Mouse (Mus musculus) heart, embryonic 16.5 days (tissue): ENCODE data around the gene 2310003L06Rik. TPM values are rescaled to one million over a fixed set of nuclear protein-coding genes. Genes with fewer than 3 reads are reported as not detected.

Experiments
- ATAC-seq: fragments of 200-750 bp; cut with Nextera tagmentation; replicated peaks from 2 replicates; pipeline ENCODE4 v1.8.0; 2017; ENCODE audit warnings: moderate number of reproducible peaks; ENCODE audit not compliant: insufficient read depth, low FRiP score; ENCODE audit errors: extremely low read depth
- H3K27ac ChIP-seq: fragments of 300-500 bp; sonication (generic); 2 replicates; pipeline ENCODE4 v1.5.1; 2014; ENCODE audit warnings: mild to moderate bottlenecking, low read length, control low read depth, moderate library complexity
- H3K27me3 ChIP-seq: fragments of 300-500 bp; sonication (generic); 2 replicates; pipeline ENCODE4 v1.6.1; 2014; ENCODE audit warnings: low read length, mixed read lengths; ENCODE audit not compliant: control insufficient read depth, insufficient read depth
- H3K36me3 ChIP-seq: fragments of 300-500 bp; sonication (generic); 2 replicates; pipeline ENCODE4 v1.6.1; 2014; ENCODE audit not compliant: control insufficient read depth, insufficient read depth
- H3K4me1 ChIP-seq: fragments of 300-500 bp; sonication (generic); 2 replicates; pipeline ENCODE4 v1.6.1; 2014; ENCODE audit warnings: low read length, mixed read lengths; ENCODE audit not compliant: control insufficient read depth, insufficient read depth
- H3K4me2 ChIP-seq: fragments of 300-500 bp; sonication (generic); 2 replicates; pipeline ENCODE4 v1.6.1; 2014; ENCODE audit warnings: low read depth, mild to moderate bottlenecking, control low read depth, low read length
- H3K4me3 ChIP-seq: fragments of 300-500 bp; sonication (generic); 2 replicates; pipeline ENCODE4 v1.5.1; 2014; ENCODE audit warnings: mild to moderate bottlenecking, control low read depth, low read length
- H3K9ac ChIP-seq: fragments of 300-500 bp; sonication (generic); 2 replicates; pipeline ENCODE4 v1.6.1; 2014; ENCODE audit warnings: low read length, control low read depth
- H3K9me3 ChIP-seq: fragments of 300-500 bp; sonication (generic); replicated peaks from 2 replicates; pipeline ENCODE4 v1.6.1; 2016; ENCODE audit warnings: low read length; ENCODE audit not compliant: control insufficient read depth
- WGBS: fragments of 180-500 bp; shearing (Covaris S2); extraction: QIAGEN DNeasy Blood & Tissue Kit; methylation state at CpG from one replicate; pipeline ENCODE4 v1.1.7; 2014; 5-methylcytosine and 5-hydroxymethylcytosine counted together
- polyA plus RNA-seq: library from polyadenylated mRNA; unstranded; fragments of >200 nt; fragmentation: Nextera tagmentation; extraction: Ambion mirVana; gene quantifications from 2 replicates; pipeline ENCODE4 v1.2.1, GENCODE M21; 2015

2310003L06Rik gene
- polyA plus RNA-seq = not detected in 2 replicates

DNA sequence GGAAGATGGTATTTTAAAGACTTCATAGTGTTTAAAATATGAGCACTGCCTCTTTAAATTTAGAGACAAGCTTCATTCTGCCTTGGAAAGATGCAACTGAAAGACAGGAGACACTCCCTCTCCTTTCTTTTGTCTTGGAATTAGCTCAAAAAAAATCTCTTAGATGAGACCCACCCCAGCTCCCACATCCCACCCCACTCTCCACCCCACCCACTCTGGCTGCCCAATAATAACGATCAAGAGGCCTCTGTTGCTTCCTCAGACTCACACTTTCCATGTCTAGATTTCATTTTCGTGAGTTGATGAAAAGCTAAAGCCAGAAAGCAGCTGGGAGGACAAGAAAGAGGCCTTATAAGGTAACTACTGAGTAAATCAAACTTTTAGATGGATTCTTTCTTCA lies at the start of gene 2310003L06Rik, which contains the start of gene Gm28434:
Gene 2310003L06Rik, plus strand, starts transcription at position 259 of the 400 bp plus-strand sequence.
Gene Gm28434, plus strand, starts transcription at position 317 of the 400 bp plus-strand sequence.
- no peaks in the 10 kb centered on the region for H3K36me3 ChIP-seq
- ATAC-seq = no peak
- WGBS = 42% methylated on average over 2 of the region's 2 CpGs

DNA sequence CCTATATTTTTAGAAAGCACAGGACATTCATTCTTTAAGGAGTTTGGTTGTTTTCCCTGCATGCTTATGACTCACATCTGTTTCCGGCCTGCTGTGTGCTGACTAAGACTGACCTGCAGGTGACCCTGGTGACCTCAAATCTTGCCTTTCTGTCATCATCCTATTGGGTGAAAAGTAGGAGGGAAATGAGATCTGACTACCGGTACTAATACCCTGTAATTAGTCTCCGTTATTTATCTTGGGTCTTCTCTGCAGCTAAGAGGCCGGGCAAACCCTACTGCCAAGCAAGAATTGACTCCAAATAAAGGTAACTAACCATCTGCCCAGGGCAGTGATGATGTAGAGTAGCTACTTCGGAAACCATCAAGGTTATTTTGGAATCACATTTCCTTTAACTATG lies 43.9 kb upstream of the 2310003L06Rik start, which contains the start of gene Csn3:
Gene Csn3, plus strand, starts transcription at position 208 of the 400 bp plus-strand sequence.
- H3K27me3 ChIP-seq = no peaks in the 10 kb centered on the region
- no peaks in the 10 kb centered on the region for H3K9me3 ChIP-seq
- no peak for ATAC-seq
- no peak within 1 kb of the TSS for H3K4me2 ChIP-seq
- H3K9ac ChIP-seq = no peak within 1 kb of the TSS
- no peaks in the 10 kb centered on the region for H3K36me3 ChIP-seq
- WGBS = 44% methylated on average over 5 of the region's 5 CpGs
- no peaks in the 10 kb centered on the region for H3K4me1 ChIP-seq
- H3K27ac ChIP-seq = no peak within 1 kb of the TSS
- no peak within 1 kb of the TSS for H3K4me3 ChIP-seq

More for the DNA sequence above, at the start of gene 2310003L06Rik, which contains the start of gene Gm28434:
- H3K4me1 ChIP-seq = no peaks in the 10 kb centered on the region
- H3K27ac ChIP-seq = no peak within 1 kb of the TSS
- no peak within 1 kb of the TSS for H3K4me2 ChIP-seq
- no peaks in the 10 kb centered on the region for H3K9me3 ChIP-seq
- H3K4me3 ChIP-seq = no peak within 1 kb of the TSS
- H3K27me3 ChIP-seq = no peaks in the 10 kb centered on the region
- H3K9ac ChIP-seq = no peak within 1 kb of the TSS

DNA sequence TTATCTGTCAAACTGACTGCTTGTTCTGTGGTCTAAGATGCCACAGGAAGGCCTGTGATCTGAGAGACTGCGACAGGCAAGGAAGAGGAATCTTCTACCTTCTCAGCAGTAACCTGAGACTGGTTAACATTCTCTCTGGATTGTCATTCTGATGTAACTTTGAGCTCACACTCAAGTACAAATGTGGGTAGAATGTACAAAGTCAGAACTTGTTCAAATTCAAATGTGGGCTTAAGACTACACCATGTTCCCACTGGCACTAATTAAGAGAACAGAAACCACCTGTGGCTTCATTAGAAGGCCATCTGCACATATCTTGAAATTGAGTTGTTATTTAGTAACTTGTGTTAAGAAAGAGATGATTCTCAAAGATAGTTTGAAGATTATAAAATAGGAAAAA lies 37.7 kb upstream of the 2310003L06Rik start:
- H3K9ac ChIP-seq = no peak overlapping the region
- no peak overlapping the region for H3K27ac ChIP-seq
- H3K27me3 ChIP-seq = no peaks in the 10 kb centered on the region
- WGBS = 53% methylated on average over 1 of the region's 1 CpGs
- no peaks in the 10 kb centered on the region for H3K9me3 ChIP-seq
- ATAC-seq = no peak
- H3K4me3 ChIP-seq = no peak overlapping the region
- no peak overlapping the region for H3K4me2 ChIP-seq
- H3K36me3 ChIP-seq = no peaks in the 10 kb centered on the region
- H3K4me1 ChIP-seq = no peaks in the 10 kb centered on the region

DNA sequence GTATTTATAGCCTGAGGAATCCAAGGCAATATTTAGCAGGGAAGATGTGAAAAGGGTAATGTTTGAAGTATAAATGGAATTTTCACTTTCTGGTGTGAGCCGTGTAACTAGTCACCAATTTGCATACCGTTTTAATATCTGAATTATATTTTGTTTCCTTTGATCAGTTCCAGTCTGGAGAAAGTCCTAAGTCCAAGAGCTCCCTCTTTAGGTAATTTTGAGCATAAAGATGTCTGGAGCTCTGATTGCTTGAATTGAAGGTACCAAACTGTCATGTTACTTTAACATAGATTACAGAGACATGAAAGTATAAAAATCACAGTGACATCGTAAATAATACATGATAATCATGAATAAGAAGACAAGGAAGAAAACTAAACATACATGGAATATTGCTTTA lies 28.5 kb upstream of the 2310003L06Rik start:
- H3K27me3 ChIP-seq = no peaks in the 10 kb centered on the region
- H3K4me3 ChIP-seq = no peak overlapping the region
- H3K9me3 ChIP-seq = no peaks in the 10 kb centered on the region
- ATAC-seq = no peak
- no peak overlapping the region for H3K4me2 ChIP-seq
- 39% methylated on average over 3 of the region's 3 CpGs for WGBS
- no peaks in the 10 kb centered on the region for H3K4me1 ChIP-seq
- no peak overlapping the region for H3K27ac ChIP-seq
- no peaks in the 10 kb centered on the region for H3K36me3 ChIP-seq
- no peak overlapping the region for H3K9ac ChIP-seq

DNA sequence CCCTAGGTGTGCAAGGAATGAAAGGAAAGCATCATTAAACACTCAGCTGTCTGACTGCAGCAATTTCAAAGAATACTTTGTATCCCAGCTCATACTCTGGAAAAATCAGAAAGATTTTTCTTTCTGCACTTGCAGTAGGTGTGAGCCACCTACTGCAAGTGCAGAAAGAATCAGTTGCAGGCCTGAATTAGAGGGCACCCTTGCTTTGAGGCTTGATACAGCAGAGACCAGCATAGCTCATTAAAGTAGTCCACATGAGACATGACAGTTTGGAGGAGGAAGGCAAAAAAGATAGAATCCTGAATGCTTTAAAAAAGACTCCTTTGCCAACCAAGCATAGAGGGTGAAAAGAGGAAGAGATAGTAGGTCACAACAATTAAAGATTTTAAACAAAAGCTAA lies 26.7 kb upstream of the 2310003L06Rik start:
- no peaks in the 10 kb centered on the region for H3K4me1 ChIP-seq
- H3K9ac ChIP-seq = no peak overlapping the region
- no peak overlapping the region for H3K4me3 ChIP-seq
- ATAC-seq = no peak
- no peaks in the 10 kb centered on the region for H3K36me3 ChIP-seq
- H3K27me3 ChIP-seq = no peaks in the 10 kb centered on the region
- no peak overlapping the region for H3K27ac ChIP-seq
- no peaks in the 10 kb centered on the region for H3K9me3 ChIP-seq
- H3K4me2 ChIP-seq = no peak overlapping the region

DNA sequence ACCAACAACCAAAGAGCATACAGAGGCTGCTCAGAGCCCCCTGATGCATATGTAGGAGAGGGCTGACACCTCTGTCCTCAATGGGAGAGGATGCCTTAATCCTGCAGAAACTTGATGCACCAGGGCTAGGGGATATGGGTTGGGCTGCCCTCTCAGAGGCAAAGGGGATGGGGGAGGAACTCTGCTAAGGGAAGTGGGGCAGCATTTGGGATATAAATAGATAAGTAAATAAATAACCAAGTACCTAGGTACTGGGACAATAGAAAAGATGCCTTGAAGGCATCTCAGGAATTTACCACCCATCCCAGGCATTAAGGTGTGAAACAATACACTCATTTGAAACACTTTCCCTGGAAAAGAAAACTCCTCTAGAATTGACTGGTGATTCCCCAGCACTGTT lies 17.4 kb upstream of the 2310003L06Rik start:
- no peaks in the 10 kb centered on the region for H3K4me1 ChIP-seq
- no peak overlapping the region for H3K27ac ChIP-seq
- no peak overlapping the region for H3K9ac ChIP-seq
- ATAC-seq = no peak
- no peaks in the 10 kb centered on the region for H3K9me3 ChIP-seq
- H3K4me3 ChIP-seq = no peak overlapping the region
- H3K36me3 ChIP-seq = no peaks in the 10 kb centered on the region
- H3K4me2 ChIP-seq = no peak overlapping the region
- H3K27me3 ChIP-seq = no peaks in the 10 kb centered on the region

DNA sequence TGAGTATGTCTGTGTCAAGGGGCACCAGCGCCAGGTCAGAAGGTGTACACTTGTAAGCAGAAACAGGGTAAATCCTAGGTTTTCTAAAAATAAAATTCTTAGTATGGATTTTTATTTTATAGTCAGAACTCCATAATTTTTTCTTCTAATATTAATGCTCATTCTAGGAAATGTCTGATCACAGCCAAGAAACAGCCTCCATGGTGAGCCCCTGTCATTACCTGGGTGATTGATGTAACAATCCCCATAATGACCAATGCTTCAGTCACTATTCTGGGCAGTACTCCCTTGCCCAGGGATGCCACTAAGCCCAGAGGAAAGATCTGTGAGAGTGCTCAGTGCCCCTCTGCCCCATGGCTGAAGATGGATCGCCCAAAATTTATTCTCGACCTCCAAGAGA lies 9.9 kb downstream of the 2310003L06Rik start, which contains the start of gene Cabs1:
Gene Cabs1, plus strand, starts transcription at position 301 of the 400 bp plus-strand sequence.
- no peaks in the 10 kb centered on the region for H3K4me1 ChIP-seq
- H3K27ac ChIP-seq = no peak within 1 kb of the TSS
- no peak within 1 kb of the TSS for H3K4me2 ChIP-seq
- no peak within 1 kb of the TSS for H3K9ac ChIP-seq
- no peaks in the 10 kb centered on the region for H3K27me3 ChIP-seq
- H3K36me3 ChIP-seq = no peaks in the 10 kb centered on the region
- ATAC-seq = no peak
- H3K4me3 ChIP-seq = no peak within 1 kb of the TSS
- WGBS = 78% methylated on average over 3 of the region's 3 CpGs
- H3K9me3 ChIP-seq = no peaks in the 10 kb centered on the region

DNA sequence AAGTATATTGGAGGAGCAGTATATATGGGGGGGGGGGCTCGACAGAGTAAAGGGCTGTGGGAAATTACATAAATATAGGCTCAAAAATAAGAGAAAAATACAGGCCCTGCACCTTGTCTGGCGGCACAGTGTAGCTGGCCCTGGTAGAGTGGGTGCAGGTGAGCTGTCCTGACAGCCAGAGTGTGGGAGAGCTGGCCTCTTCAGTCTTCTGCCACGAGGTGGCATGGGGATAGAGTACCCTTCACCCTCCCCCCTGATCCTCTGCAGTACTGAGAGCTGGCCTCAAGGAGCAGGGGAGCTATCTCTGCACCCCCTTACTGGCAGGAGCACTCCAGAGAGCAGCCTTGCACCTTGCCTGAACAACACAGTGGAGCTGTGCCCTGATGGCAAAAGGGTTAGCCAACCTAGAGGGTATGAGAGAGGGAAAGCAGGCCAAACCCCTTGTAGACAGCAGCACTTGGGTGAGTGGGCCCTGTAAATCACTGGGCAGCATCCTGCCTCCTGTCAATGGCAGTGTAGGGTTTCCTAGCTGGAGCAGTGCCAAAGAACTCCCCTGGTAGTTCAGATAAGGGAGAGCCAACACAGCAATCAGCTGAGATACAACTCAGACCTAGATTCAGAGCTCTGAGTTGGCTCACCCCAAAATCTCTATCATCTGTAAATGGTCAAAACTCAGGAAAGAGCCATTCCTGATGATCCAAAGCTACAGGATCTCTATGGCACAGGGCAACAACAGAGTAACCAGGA lies 13.4 kb downstream of the 2310003L06Rik start:
- Histone ChIP-seq H3K9me3 (no peaks in the 10 kb centered on the region), H3K4me1 (no peaks in the 10 kb centered on the region), H3K4me3 (no peak overlapping the region), H3K27me3 (no peaks in the 10 kb centered on the region), H3K27ac (no peak overlapping the region), H3K4me2 (no peak overlapping the region), H3K9ac (no peak overlapping the region), H3K36me3 (no peaks in the 10 kb centered on the region)
- no peak for ATAC-seq
- 49% methylated on average over 3 of the region's 3 CpGs for WGBS

DNA sequence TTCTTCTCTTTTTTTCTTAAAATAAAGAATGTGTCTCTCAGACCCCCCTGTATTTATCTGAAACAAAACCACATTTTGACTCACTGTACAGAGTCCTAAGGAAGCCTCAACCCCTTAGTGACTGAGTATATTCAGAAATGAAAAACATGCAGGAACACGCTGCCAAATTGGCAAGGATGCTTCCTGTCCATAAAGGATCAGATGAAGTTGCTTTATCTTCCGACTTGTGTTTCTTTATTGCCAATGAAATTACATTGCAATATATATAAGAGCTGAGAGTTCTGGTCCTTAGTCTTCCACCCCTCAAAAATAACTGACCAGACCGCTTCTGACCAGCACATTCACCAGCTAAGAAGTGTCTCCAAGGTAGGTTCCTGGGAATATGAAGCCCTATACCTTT lies 33.0 kb downstream of the 2310003L06Rik start, which contains the start of gene Smr3a:
Gene Smr3a, plus strand, starts transcription at position 301 of the 400 bp plus-strand sequence.
- Histone ChIP-seq H3K4me3 (no peak within 1 kb of the TSS), H3K27me3 (no peaks in the 10 kb centered on the region), H3K4me2 (no peak within 1 kb of the TSS), H3K36me3 (no peaks in the 10 kb centered on the region), H3K4me1 (no peaks in the 10 kb centered on the region), H3K9me3 (no peaks in the 10 kb centered on the region), H3K27ac (no peak within 1 kb of the TSS), H3K9ac (no peak within 1 kb of the TSS)
- ATAC-seq = no peak
- WGBS = 71% methylated on average over 3 of the region's 3 CpGs
